Mouse (Mus musculus): ENCODE results near the gene Spdef. TPM values are rescaled to one million over a fixed set of nuclear protein-coding genes. Genes with fewer than 3 reads are reported as not detected.

The Spdef gene
- polyA plus RNA-seq, 1 experiment from 2014 or later: 0.33 TPM

- Histone ChIP-seq H3K27me3 (ENCODE audit: insufficient read depth, poor library complexity, severe bottlenecking) (no peaks in the 10 kb centered on the region), H3K36me3 (peaks cover 38% of the 10 kb centered on the region), H3K27ac (no peak overlapping the region), H3K9me3 (no peaks in the 10 kb centered on the region), H3K4me3 (no peak overlapping the region), H3K4me1 (peaks cover 14% of the 10 kb centered on the region)
- DNase-seq (ENCODE audit: low spot score): no peak
- 90% methylated on average over 8 of the region's 8 CpGs for WGBS
Measured at GRCm38 (mm10) chr17:27751314-27752202, 22.8 kb upstream of the Spdef start.

GRCm38 (mm10) chr17:27750451-27750942, 21.7 kb upstream of the Spdef start:
- peaks cover 32% of the 10 kb centered on the region for H3K36me3 ChIP-seq
- peaks cover 18% of the 10 kb centered on the region for H3K4me1 ChIP-seq
- H3K27ac ChIP-seq: no peak overlapping the region
- no peak overlapping the region for H3K4me3 ChIP-seq
- 84% methylated on average over 6 of the region's 6 CpGs for WGBS
- no peaks in the 10 kb centered on the region for H3K9me3 ChIP-seq
- no peaks in the 10 kb centered on the region for H3K27me3 ChIP-seq (ENCODE audit: insufficient read depth, poor library complexity, severe bottlenecking)
- no peak for DNase-seq (ENCODE audit: low spot score)

- WGBS: 94% methylated on average over 2 of the region's 2 CpGs
- Histone ChIP-seq H3K9me3 (no peaks in the 10 kb centered on the region), H3K36me3 (peaks cover 19% of the 10 kb centered on the region), H3K4me1 (peaks cover 26% of the 10 kb centered on the region), H3K27ac (no peak overlapping the region), H3K4me3 (no peak overlapping the region), H3K27me3 (ENCODE audit: insufficient read depth, poor library complexity, severe bottlenecking) (no peaks in the 10 kb centered on the region)
- DNase-seq (ENCODE audit: low spot score): no peak
Measured at GRCm38 (mm10) chr17:27748123-27748522, 19.4 kb upstream of the Spdef start.

GRCm38 (mm10) chr17:27746446-27746845, 17.7 kb upstream of the Spdef start:
- Histone ChIP-seq H3K4me1 (peaks cover 28% of the 10 kb centered on the region), H3K27me3 (ENCODE audit: insufficient read depth, poor library complexity, severe bottlenecking) (no peaks in the 10 kb centered on the region), H3K9me3 (no peaks in the 10 kb centered on the region)

GRCm38 (mm10) chr17:27740961-27741360, 12.2 kb upstream of the Spdef start:
- no peaks in the 10 kb centered on the region; the same call in 1 of the 2 replicates for H3K36me3 ChIP-seq
- H3K27ac ChIP-seq: no peak overlapping the region
- no peaks in the 10 kb centered on the region for H3K27me3 ChIP-seq (ENCODE audit: insufficient read depth, poor library complexity, severe bottlenecking)
- H3K9me3 ChIP-seq: no peaks in the 10 kb centered on the region
- no peak for DNase-seq (ENCODE audit: low spot score)
- H3K4me1 ChIP-seq: peaks cover 18% of the 10 kb centered on the region
- no peak overlapping the region for H3K4me3 ChIP-seq
- 83% methylated on average over 6 of the region's 6 CpGs for WGBS

More at GRCm38 (mm10) chr17:27746446-27746845, 17.7 kb upstream of the Spdef start:
- DNase-seq (ENCODE audit: low spot score): no peak
- 63% methylated on average over 4 of the region's 4 CpGs for WGBS
- no peak overlapping the region for H3K27ac ChIP-seq
- no peak overlapping the region for H3K4me3 ChIP-seq
- H3K36me3 ChIP-seq: peaks cover 4% of the 10 kb centered on the region

GRCm38 (mm10) chr17:27734344-27735073, 5.8 kb upstream of the Spdef start:
- H3K27ac ChIP-seq: peak overlapping the region; percentile 56; the same call in 1 of the 2 replicates
- H3K36me3 ChIP-seq: no peaks in the 10 kb centered on the region
- peak overlapping the region; percentile 12; the same call in 1 of the 2 replicates for H3K4me3 ChIP-seq
- 14% methylated on average over 13 of the region's 13 CpGs for WGBS
- H3K4me1 ChIP-seq: peaks cover 27% of the 10 kb centered on the region
- H3K9me3 ChIP-seq: no peaks in the 10 kb centered on the region
- no peak for DNase-seq (ENCODE audit: low spot score)
- peaks cover 12% of the 10 kb centered on the region; the same call in 1 of the 2 replicates for H3K27me3 ChIP-seq (ENCODE audit: insufficient read depth, poor library complexity, severe bottlenecking)

GRCm38 (mm10) chr17:27732694-27733093, 3.9 kb upstream of the Spdef start:
- no peaks in the 10 kb centered on the region for H3K36me3 ChIP-seq
- WGBS: 77% methylated on average over 3 of the region's 3 CpGs
- DNase-seq (ENCODE audit: low spot score): no peak
- H3K27me3 ChIP-seq (ENCODE audit: insufficient read depth, poor library complexity, severe bottlenecking): peaks cover 20% of the 10 kb centered on the region; the same call in 1 of the 2 replicates
- H3K9me3 ChIP-seq: no peaks in the 10 kb centered on the region
- H3K27ac ChIP-seq: no peak overlapping the region
- peaks cover 35% of the 10 kb centered on the region for H3K4me1 ChIP-seq
- H3K4me3 ChIP-seq: no peak overlapping the region

- 71% methylated on average over 5 of the region's 5 CpGs for WGBS
- Histone ChIP-seq H3K27ac (no peak overlapping the region), H3K4me3 (no peak overlapping the region), H3K4me1 (peaks cover 35% of the 10 kb centered on the region), H3K36me3 (no peaks in the 10 kb centered on the region), H3K9me3 (no peaks in the 10 kb centered on the region), H3K27me3 (ENCODE audit: insufficient read depth, poor library complexity, severe bottlenecking) (peaks cover 20% of the 10 kb centered on the region; the same call in 1 of the 2 replicates)
- DNase-seq (ENCODE audit: low spot score): no peak
Measured at GRCm38 (mm10) chr17:27732152-27732551, 3.4 kb upstream of the Spdef start.

- 41% methylated on average over 7 of the region's 7 CpGs for WGBS
- Histone ChIP-seq H3K27ac (0 out of 2 replicates have a peak overlapping the region, but pooled peaks have one; percentile 29), H3K9me3 (no peaks in the 10 kb centered on the region), H3K36me3 (no peaks in the 10 kb centered on the region), H3K4me1 (peaks cover 35% of the 10 kb centered on the region), H3K27me3 (ENCODE audit: insufficient read depth, poor library complexity, severe bottlenecking) (peaks cover 45% of the 10 kb centered on the region), H3K4me3 (no peak overlapping the region)
- DNase-seq (ENCODE audit: low spot score): no peak
Measured at GRCm38 (mm10) chr17:27726527-27726926, 2.2 kb downstream of the Spdef start.

- 12% methylated on average over 10 of the region's 10 CpGs for WGBS
- no peaks in the 10 kb centered on the region for H3K9me3 ChIP-seq
- peaks cover 56% of the 10 kb centered on the region for H3K27me3 ChIP-seq (ENCODE audit: insufficient read depth, poor library complexity, severe bottlenecking)
- peak overlapping the region; percentile 62; the same call in 1 of the 2 replicates for H3K27ac ChIP-seq
- H3K4me3 ChIP-seq: 0 out of 2 replicates have a peak overlapping the region, but pooled peaks have one; percentile 8
- H3K4me1 ChIP-seq: peaks cover 35% of the 10 kb centered on the region
- DNase-seq (ENCODE audit: low spot score): no peak
- H3K36me3 ChIP-seq: no peaks in the 10 kb centered on the region
Measured at GRCm38 (mm10) chr17:27725412-27725811, 3.3 kb downstream of the Spdef start.

GRCm38 (mm10) chr17:27725011-27725410, 3.7 kb downstream of the Spdef start:
- peaks cover 60% of the 10 kb centered on the region for H3K27me3 ChIP-seq (ENCODE audit: insufficient read depth, poor library complexity, severe bottlenecking)
- 50% methylated on average over 10 of the region's 10 CpGs for WGBS
- peaks cover 35% of the 10 kb centered on the region for H3K4me1 ChIP-seq
- H3K4me3 ChIP-seq: 0 out of 2 replicates have a peak overlapping the region, but pooled peaks have one; percentile 6
- DNase-seq (ENCODE audit: low spot score): no peak
- H3K27ac ChIP-seq: no peak overlapping the region; the same call in 1 of the 2 replicates
- H3K36me3 ChIP-seq: no peaks in the 10 kb centered on the region
- H3K9me3 ChIP-seq: no peaks in the 10 kb centered on the region

GRCm38 (mm10) chr17:27724327-27724726, 4.4 kb downstream of the Spdef start:
- Histone ChIP-seq H3K27ac (no peak overlapping the region), H3K9me3 (no peaks in the 10 kb centered on the region), H3K4me3 (no peak overlapping the region), H3K36me3 (no peaks in the 10 kb centered on the region), H3K4me1 (peaks cover 35% of the 10 kb centered on the region), H3K27me3 (ENCODE audit: insufficient read depth, poor library complexity, severe bottlenecking) (peaks cover 66% of the 10 kb centered on the region)
- DNase-seq (ENCODE audit: low spot score): no peak
- 17% methylated on average over 3 of the region's 3 CpGs for WGBS

Measured in heart, embryonic 10.5 days (tissue).